Mouse (Mus musculus): ENCODE results near the gene Ppp1r12b.

DNA sequence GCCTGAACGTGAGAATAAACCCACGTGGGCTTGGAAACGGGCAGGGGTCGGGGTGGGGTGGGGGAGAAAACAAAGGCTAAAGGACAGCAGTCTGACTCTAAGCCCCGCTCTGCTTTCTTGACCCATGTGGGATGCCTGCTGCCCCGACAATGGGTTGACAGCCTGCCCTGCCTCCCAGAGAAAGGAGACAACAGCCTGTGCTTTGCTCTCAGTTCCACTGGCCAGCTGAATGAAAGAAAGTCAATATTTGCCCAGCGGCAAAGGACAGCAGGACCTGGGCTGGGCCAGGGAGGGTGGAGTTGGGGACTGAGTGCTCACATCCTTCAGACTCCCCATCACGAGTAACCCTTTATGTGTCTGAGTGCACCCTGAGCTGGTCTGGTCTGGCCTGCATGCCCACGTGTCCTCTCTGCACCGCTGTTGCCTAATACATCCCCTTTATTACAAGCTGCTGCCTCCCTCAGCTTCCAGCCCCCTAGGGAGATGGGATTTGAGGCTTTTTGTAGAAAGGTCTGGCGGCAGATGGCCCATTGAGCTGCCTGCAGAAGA is 242.2 kb downstream of the Ppp1r12b start:
- no peak for TF ChIP-seq POLR2A (IDR thresholded peaks at IDR 0.05; ENCODE audit: borderline replicate concordance, insufficient read depth, low read length)
- no peak for TF ChIP-seq CTCF (IDR thresholded peaks at IDR 0.05; ENCODE audit: borderline replicate concordance, insufficient read depth, low read depth, low read length)
